Mouse (Mus musculus): ENCODE results near the gene Tm2d1.

The Tm2d1 gene

DNA sequence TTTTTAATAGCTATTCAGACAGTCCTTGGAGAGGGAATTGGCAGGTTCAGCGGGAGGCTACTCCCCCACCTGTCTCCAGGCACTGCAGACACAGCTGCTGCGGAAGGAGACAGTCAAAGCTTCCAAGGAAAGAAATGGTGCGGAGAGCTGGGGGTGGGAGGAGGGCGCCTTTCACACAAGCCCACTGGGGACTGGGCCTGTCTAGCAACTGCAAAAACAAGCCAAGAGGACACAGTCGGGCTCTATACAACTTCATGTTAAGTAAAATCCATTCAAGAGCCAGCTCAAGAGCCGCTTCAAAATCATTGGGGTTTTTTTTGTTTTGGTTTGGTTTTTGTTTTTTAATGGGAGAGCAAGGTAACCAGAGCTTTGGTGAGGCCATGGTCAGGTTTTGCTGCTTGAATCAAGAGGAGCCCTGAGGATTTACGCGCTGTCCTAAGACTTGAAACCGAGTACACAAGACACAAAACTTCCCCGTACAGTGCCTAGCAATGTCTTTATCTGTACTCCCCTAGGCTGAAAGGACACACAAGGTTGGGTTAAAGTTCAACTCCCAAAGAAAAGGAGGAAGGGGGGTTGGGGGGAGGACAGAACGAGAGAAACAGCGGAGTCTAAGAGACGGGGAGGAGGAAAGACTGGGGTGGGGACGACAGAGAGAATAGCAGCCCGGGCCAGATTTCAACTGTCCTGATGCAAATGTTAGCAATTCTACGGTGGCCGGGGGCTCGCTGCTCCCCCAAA is 61.6 kb downstream of the Tm2d1 start:
- no peak for DNase-seq (ENCODE audit: low spot score)

DNA sequence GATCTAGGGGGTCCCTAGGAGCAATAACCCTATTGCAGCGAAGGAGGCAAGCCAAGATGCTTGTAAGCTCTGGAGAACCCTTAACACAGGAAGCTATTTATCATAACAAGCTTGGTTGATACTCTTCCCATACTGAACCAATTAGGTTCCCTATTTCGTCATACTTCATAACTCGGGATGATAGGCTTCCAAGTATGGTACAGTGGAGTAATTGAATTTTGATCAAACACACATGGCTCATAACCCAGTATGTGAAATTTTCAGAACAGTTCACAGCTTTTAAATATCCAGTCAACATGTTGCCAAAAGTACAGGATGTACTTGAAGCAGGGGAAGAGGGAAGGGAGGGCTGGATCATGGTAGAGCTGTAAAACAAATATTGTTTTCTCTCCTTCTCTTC is 64.3 kb downstream of the Tm2d1 start:
- DNase-seq (ENCODE audit: low spot score), result no peak

DNA sequence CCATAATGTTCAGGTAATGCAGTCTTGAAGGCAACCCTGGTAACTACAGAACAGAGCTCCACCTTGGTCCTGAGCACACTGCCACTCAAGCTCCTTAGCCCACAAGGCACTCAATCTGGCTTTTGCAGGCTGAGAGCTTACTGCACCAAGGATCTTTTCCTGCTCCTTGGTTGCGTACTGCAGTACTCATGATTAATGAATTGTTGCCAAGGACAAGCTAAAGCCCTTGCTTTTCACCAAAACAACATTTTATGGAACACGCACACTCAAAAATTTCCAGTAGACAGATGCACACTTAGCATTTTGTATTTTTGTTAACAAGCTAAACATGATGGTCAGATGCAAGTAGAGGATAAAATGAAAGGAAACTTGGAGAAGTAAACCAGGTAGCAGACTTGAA is 66.0 kb downstream of the Tm2d1 start:
- no peak for DNase-seq (ENCODE audit: low spot score)

All from spleen, adult 12 weeks (tissue).